Mouse (Mus musculus): ENCODE data around the gene Ugp2.
"Not testable (repeated sequence)": the region's sequence is repeated elsewhere in the genome, so short reads cannot be mapped to it uniquely, and the experiment has no call there.

Gene Ugp2

DNA sequence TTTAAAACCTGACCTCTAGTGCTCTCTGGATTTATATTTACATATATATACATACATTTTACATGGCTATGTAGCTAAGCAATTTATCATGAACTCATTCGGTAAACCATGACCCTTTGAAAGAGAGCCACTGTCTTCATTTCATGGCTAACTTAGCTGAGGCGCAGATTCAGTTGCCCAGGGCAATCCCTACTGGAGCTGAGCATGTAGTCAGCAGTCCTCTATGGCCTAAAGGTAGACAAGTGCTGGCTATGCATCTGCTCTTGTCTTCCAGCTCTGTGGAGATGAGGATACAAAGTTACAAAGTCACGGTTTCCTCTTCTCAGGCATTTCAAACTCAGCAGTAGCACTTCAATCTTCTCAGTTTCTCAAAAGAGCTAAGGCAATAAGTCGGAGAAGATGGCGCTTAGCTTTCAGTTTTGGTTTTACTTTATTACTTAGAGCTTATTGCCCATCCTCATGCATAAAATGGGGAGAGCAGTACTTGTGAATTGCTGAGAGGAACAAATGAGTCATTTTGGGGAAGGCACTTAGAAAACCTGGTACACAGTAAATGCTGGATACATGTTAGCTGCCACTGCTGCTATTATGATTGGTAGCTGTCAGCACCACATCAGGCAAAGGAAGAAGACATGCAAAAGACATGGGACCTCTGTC is 38.2 kb downstream of the Ugp2 start:
- no peak for DNase-seq (ENCODE audit: low spot score)

DNA sequence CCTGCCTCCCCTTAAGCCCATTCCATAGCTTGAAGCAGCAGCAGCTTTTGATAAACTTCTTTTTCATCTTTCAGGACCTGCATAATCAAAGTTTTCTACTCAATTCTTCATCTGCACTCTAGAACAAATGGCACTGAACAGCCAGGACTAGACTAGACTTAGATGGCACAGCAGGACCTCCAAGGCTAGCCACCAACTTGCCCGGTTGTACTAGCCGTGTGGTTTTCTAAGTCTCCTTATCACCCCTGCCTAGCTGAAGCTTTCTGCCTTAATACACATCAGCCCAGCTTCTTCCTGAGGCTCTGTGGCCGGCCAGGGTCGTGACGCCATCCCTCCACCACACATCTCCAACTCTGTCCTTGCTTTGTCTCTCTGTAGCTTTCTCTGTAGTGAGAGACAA is 42.9 kb downstream of the Ugp2 start:
- no peak for DNase-seq (ENCODE audit: low spot score)

DNA sequence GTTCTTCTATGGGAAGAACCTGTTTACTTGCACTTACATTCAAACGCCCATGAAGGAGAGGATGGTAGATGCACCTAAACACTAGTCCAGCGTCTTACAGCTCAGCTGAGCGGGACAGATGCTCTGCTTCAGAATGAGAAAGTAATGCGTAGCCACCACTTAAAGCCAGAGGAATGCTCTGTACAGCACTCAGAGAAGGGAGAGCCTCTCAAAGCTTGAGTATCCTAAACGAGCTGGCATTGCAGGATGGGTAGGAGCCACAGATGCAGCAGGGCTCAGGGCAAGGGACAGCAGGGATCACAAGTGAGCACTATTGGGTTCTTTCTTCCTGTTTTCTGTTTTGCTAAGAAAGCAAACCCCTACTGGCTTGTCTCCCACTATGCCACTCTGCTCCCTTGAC is 43.5 kb downstream of the Ugp2 start:
- no peak for DNase-seq (ENCODE audit: low spot score)

DNA sequence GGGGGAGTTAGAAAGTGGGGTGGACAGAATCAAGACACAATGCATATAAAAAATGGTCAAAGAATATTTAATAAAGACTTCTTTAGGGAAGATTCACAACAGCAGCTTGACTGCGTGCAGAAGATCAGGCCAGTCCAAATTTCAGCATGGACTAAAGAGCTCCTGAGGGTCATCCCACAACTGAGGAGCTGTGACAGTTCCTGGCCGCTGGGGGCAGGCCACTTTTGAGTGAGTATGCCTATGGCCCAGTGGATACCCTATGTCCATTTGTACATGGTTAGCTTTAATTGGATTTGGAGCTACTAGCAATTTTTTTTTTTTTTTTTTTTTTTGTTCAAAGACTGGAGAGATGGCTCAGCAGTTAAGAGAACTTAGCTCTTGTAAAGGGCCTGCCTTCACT is 44.2 kb downstream of the Ugp2 start:
- no peak for DNase-seq (ENCODE audit: low spot score)

DNA sequence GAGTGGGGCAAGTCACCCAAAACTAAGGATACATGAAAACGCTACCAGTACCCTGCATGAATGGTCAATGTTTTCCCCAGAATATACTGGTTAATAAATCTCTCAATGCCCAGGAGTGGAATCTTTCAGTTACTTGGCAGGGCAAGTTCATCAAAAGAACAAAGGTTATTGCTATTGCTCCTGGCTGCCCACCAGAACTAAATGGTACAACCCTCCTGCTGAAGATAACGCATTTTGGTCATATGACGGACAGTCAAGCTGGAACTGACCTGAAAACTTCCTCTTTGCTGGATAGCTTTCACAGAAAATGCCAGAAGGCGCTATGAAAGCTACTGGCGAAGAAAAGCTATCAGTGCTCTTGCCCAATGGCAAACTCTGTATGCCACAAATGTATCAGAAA is 45.2 kb downstream of the Ugp2 start:
- no peak for DNase-seq (ENCODE audit: low spot score)

DNA sequence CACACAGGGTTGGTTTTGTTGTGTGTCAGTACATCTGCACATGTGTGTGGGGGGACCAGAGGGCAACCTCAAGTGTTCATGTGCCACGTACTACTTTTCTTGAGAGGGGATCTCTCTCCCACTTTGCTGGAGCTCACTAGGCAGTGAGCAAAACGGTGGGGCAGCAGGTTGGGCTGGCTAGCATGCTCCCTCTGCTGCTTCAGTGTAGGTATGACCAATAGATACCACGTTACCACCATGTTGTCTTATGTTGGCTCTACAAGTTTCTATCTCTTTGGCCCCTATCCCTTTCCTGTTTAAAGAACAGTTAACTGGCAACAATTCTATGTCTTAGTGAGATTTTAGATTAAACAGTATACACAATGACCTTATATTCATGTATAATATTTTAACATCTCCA is 48.7 kb downstream of the Ugp2 start:
- DNase-seq (ENCODE audit: low spot score): no peak

DNA sequence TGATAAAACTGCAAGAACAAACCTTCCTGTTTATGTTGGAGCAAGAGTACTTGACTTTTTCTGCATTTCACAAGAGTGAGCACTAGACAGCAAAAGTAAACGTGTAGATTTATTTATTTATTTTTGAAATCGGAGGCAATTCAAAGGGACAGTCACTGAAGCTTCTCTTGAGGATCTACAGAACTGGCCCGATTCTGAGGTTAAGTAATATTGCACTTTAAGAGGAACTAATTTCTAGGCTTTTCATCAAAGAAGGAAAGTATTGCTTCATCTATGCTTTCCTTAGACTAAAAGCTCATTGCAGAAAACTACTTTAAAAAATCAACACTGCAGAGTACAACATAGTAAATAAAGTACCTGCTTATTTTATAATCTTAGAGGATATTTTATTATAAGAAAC is 49.4 kb downstream of the Ugp2 start:
- DNase-seq (ENCODE audit: low spot score): no peak

DNA sequence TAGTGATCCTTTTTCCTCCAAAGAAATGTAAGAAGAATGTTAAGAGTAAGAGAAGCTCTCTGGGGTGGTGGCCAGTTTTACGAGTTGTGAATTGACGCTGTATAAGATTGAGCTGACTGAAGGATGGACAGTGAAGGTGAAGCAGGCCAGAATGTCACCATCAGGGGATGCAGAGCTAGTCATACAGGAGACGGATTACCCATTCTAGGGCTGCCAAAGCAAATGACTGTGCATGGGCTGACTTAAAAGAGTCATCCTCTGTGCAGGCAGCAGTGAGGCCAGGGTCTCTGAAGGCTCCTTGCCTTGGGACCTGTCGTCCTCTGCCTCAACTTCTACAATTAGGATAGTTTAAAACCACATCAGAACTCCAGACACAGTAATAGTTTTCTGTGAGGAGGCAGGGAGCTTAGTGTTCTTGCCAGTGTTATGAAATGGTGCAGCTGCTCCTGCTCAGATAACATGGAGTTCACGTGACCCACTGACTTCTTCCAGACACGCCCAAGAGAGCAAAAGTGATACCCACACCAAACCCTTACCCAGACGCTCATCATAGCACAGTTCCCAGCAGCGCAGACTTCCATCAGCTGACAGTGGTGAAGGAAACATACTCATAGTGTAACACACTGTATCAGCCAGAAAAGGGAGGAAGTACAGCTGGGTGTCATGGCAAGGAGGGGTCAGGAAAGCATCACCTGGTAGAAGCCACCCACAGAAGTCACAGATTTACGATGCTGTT is 56.9 kb downstream of the Ugp2 start:
- DNase-seq (ENCODE audit: low spot score): no peak

DNA sequence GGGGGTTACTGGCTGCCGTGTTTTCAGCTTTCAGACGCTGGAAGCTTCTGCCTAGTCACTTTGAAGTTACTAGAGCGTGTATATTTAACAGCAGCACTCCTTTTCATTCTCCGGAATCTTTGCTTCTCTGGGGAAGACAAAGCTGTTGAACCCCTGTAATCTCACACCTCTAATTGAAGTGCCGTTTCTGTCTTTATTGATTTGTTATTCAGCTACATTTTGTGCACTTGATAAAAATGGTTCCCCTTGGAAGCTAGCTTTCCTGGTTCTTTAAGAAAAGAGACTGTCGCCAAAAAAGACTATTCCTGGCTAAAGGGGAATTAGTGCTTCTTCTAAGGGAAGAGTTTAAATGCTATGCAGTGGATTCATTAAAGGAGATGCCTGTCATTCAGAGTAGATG is 61.5 kb downstream of the Ugp2 start:
- DNase-seq (ENCODE audit: low spot score): no peak

DNA sequence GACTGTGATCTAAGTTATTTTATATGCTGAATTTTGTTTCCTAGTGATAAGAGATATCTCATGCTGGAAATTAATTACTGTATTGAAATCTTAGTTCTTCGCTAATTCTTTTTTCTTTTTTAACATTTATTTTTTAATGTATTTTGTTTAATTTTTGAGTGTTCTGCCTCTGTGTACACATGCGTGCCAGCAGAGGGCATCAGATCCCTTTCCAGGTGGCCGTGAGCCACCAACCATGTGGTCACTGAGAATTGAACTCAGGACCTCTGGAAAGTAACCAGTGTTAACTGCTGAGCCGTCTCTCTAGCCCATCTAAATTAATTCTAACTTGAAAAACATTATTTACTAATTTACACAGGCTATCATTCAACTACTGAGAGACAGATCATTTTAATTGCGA is 62.9 kb downstream of the Ugp2 start:
- DNase-seq (ENCODE audit: low spot score): no peak

DNA sequence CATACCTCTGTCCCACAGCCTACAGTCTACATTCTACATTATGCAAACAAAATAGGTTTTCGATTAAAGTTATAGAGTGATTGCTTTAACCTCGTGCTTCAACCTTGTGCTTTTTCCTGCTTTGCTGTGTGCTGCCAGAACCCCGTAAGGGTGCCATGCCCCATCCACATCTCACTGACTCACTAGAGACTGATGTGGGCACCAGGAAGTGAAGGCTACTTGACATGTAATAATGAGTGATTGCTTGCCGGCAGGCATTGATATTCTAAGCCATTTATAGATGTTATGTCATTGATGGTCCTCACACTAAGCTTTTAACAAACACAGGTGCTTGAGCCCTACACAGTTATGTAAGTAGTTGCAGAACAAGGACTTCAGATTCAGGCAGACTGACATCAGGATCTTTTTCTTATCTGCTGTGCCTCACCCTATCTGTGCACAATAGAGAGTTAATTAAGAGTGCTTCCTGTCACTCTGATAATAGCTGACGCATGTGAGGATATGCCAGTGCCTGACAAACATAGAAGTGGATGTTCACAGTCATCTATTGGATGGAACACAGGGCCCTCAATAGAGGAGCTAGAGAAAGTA is 63.8 kb downstream of the Ugp2 start:
- no peak for DNase-seq (ENCODE audit: low spot score)

DNA sequence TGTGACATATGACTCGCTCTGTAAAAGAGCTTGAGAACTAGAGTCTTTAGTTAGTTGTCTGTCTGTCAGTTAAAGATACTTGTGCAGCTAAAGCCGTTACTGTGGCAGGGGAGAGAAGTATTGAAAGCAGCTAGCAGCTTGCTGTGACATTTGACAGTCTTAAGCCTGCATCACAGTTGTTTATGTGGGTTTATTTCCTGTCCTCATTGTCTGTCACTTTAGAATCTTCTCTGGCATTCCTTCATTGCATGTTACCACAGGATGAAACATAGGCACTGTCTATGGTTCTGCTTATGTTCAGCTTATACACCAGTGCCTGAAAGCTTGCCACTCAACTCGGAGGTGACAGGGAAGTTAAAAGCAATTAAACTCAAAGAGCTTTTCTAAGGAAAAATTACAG is 67.4 kb downstream of the Ugp2 start:
- DNase-seq (ENCODE audit: low spot score): no peak

DNA sequence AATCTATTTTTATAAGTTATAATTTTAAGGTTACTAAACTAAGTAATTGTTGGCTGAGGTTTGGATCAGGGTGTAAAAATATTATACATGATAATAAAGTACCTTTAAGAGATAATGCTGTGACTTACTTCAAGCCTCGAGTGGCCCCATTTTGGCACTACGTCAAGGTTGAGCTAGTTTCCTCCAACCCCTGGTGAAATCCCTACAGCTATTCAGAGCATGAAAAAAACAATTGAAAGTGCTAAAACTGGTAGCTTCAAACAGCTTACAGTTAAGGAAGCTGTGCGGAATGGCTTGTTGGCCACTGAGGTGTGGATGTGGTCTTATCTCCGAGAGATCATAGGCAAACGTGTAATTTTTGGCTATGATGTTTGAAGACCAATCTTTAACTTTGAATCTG is 75.5 kb downstream of the Ugp2 start:
- no peak for DNase-seq (ENCODE audit: low spot score)

DNA sequence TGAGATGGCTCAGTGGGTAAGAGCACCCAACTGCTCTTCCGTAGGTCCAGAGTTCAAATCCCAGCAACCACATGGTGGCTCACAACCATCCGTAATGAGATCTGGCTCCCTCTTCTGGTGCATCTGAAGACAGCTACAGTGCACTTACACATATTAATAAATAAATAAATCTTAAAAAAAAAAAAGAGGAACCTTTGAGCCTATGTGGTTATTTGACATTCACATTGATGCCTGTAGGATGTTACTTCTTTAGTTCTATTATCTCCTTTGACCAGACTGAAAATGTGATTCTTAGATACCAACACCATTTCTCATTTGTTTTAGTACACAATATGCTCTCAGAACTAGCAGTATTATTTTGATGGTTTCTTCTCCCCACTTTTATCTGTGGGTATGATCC is 82.8 kb downstream of the Ugp2 start:
- DNase-seq (ENCODE audit: low spot score): not testable (repeated sequence)

DNA sequence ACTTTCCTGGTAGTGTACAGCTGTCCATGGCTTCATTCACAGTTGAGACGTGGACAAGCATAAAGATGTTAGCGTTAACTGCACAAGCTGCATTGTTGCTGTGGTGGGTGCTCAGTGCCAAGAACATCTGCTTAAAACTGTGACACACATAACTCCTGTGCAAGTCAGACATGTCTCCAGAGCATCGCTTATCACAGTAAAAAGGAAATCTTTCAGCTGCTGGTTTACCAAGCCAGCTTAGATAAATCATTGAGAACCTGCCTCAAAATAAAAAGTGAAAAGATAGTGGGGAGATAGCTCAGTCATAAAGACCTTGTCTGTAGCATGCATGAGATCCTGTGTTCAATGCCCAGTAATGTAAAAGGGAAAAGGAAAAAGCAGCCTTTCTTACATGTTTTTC is 84.6 kb downstream of the Ugp2 start:
- no peak for DNase-seq (ENCODE audit: low spot score)

DNA sequence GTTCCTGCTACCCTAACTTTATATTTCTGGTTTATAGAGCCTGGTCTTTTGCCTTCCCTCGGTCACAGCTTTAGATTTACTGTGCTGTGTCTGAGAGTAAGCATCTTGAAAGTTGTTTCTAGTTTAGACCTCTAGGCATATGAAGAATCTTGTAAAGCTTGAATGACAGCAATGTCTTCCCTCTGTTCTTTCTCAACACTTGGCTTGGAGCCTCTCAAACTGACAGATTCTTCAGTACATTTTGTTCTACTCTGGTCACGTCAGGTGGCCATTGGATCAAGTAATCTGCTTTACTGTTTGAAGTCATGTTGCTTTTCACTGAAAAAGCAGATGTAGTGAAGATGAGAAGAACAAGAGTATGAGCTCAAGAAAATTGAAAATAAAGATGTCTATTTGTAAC is 94.8 kb downstream of the Ugp2 start:
- DNase-seq (ENCODE audit: low spot score): no peak
